Mouse (Mus musculus) cerebellum, adult 2 months (tissue): Measurements from ENCODE around the gene Prima1. TPM values are rescaled to one million over a fixed set of nuclear protein-coding genes. Genes with fewer than 3 reads are reported as not detected.

Experiments used
- DNase-seq, 2 experiments: peaks; one replicate each; pipeline ENCODE4 v3.0.0; 2021
- H3K27ac ChIP-seq: fragments of 200-500 bp; 2 replicates; pipeline ENCODE4 v1.5.1; 2012; ENCODE audit warnings: low read length, control low read depth, inconsistent platforms; ENCODE audit not compliant: insufficient read depth
- H3K27me3 ChIP-seq: fragments of 200-500 bp; 2 replicates; pipeline ENCODE4 v1.6.1; 2012; ENCODE audit warnings: inconsistent platforms, mild to moderate bottlenecking, low read length, moderate library complexity; ENCODE audit not compliant: control insufficient read depth, insufficient read depth
- H3K4me1 ChIP-seq: fragments of 200-500 bp; 2 replicates; pipeline ENCODE4 v1.6.1; 2011; ENCODE audit warnings: low read length; ENCODE audit not compliant: control insufficient read depth, insufficient read depth
- H3K4me3 ChIP-seq: fragments of 200-500 bp; replicated peaks from 2 replicates; pipeline ENCODE3; 2011; ENCODE audit warnings: mild to moderate bottlenecking, low read depth, low read length, control low read depth; ENCODE audit not compliant: insufficient read depth
- CTCF ChIP-seq: fragments of 200-500 bp; IDR thresholded peaks from 2 replicates; pipeline ENCODE4 v1.5.1; 2011; ENCODE audit warnings: low read depth, mild to moderate bottlenecking, control low read depth, low read length, moderate library complexity, borderline replicate concordance; ENCODE audit not compliant: insufficient read depth
- POLR2A ChIP-seq: fragments of 200-500 bp; IDR thresholded peaks from 2 replicates; pipeline ENCODE4 v1.6.1; 2011; ENCODE audit warnings: low read length, control low read depth, borderline replicate concordance; ENCODE audit not compliant: insufficient read depth
- WGBS: fragments of 180-500 bp; shearing (Covaris S2); methylation state at CpG from one replicate; pipeline ENCODE4 v1.1.7; 2018; 5-methylcytosine and 5-hydroxymethylcytosine counted together
- polyA plus RNA-seq: library from polyadenylated mRNA; depleted of rRNA; stranded (reverse); fragments of >200 nt; gene quantifications from 2 replicates; pipeline ENCODE4 v1.2.3, GENCODE M21; 2012

The Prima1 gene
- polyA plus RNA-seq, 1 experiment, result 13.8 TPM

DNA sequence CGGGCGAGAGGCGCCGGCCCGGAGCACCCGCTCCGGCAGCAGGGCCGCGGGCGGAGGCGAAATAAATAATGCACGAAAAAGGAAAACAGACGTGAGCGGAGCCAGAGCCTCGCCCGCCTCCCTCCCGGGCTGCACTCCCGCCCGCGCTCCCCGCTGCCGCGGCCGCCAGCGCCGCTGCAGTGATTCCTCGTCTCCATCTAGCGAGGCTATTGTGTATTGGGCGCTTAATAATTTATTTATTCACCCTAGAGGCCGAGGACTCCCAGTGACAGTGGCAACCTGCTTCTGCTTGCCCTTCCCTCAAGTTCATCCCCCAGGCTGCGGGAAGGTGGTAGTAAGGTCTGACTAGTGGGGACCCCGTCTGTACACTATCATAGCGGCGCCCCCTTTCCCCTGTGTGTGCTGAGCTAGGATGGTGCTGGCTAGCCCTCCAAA is 658 bp upstream of the Prima1 start:
- peak overlapping the region; percentile 36 for H3K4me3 ChIP-seq
- TF ChIP-seq CTCF, result peak; percentile 38; the same call in 1 of the 2 replicates
- no peak for TF ChIP-seq POLR2A
- peak; percentile 32 to 36 for DNase-seq
- no peaks in the 10 kb centered on the region for H3K4me1 ChIP-seq
- H3K27ac ChIP-seq, result no peak overlapping the region
- under 1% methylated on average over 34 of the region's 34 CpGs for WGBS
- peaks cover 3% of the 10 kb centered on the region; the same call in 1 of the 2 replicates for H3K27me3 ChIP-seq

DNA sequence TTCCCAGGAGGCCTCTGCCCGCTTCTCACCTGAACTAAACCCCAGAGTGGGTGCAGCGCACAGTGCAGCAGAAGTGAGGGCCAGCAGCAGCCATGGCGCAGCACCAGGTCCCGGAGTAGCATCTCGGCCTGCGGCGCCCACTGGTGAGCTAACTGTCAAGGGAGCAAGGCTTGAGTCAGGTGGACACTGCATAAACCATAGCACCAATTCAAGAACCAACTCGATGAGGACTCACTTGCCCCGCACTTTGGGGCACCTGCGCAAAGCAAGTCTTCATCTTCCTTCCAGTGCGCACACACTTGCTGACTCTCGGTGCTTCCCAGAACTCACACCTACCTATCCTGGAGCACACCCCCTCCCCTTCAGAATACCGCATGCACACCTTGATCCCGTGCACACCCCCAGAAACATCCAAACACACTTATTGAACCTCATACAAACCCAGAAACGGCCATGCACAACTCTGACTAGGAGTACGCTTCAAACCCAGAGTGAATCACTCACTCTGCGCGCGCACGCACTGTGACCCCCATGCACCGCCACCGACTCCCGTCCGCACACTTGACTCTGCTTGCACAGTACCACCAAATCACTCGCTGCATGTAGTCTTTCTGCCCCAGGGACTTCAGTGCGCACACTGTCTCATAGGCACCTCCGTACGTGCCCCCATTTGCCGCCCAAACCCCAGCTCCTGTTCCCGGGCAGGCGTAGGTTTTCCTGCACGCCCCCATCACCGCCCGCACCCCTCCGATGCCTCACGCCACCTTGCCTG is 453 bp downstream of the Prima1 start:
- no peak for TF ChIP-seq POLR2A
- TF ChIP-seq CTCF, result no peak
- H3K4me3 ChIP-seq, result peak overlapping the region; percentile 24
- H3K27ac ChIP-seq, result no peak overlapping the region
- peaks cover 3% of the 10 kb centered on the region; the same call in 1 of the 2 replicates for H3K27me3 ChIP-seq
- no peak for DNase-seq
- no peaks in the 10 kb centered on the region for H3K4me1 ChIP-seq
- 23% methylated on average over 36 of the region's 36 CpGs for WGBS

DNA sequence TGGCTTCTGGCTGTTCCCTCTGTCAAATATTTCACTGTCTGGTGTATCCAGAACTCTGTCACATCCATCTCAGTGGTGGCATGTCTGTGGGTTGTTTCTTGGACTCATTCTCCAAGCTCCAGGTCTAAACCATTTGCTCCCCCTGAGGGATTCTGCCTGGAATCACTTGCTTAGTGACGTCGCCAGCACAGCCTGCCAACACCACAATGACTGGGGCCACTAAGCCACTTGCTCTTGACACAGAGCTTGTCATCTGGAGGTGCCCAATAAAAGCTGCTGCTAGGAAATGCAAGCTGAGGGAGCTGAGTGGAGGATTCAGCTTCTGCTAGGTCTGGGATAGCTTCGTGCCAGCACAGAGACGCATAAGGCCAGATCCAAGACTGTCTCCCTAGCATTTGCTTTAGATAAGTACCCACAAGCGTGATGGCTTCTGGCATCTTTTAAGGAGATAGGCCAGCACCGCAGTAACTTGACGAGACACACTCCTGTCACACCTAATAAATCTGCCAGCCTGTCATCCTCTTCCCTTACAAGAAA is 3.0 kb downstream of the Prima1 start:
- 38% methylated on average over 7 of the region's 7 CpGs for WGBS
- Histone ChIP-seq H3K4me3 (no peak overlapping the region), H3K27me3 (peaks cover 3% of the 10 kb centered on the region; the same call in 1 of the 2 replicates), H3K27ac (no peak overlapping the region), H3K4me1 (no peaks in the 10 kb centered on the region)
- TF ChIP-seq CTCF (no peak), POLR2A (no peak)
- DNase-seq, result no peak

DNA sequence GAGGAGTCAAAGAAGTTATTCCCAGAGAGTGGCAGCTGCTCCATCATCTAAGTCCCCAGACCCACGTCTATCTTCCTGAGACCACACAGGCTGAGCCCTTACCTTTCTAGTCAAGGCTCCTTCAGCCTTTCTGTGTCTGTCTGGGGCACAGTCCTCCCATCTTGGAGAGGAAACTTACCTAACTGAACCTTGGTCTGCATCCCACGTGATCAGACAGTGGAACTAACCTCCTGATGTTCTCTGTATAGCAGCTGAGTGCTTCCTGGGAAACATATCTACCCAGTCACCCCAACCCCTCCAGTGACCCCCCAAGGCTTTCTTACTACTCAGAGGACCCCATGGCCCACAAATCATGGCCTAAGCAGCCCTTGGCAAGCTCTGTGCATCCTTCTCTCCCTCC is 6.1 kb downstream of the Prima1 start:
- H3K4me3 ChIP-seq, result no peak overlapping the region
- WGBS, result 63% methylated on average over 2 of the region's 2 CpGs

DNA sequence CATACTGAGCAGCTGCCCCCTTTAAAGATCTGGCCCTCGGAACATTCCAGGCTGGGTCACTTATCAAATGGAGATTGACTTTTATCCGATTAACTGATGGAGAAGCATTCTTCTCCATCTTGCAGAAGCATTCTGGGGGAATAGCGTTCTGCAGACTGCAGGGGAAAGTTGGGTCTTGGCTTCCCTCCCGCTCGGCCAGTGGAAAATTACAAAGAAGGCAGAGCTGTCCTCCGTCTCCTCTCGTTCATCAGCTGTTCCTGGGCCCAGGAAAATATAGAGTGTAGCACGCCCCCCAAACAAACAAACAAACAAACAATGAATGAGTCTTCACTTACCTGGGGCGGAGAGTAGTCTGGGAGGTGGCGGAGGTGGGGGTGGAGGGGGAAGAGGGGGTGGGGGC is 6.7 kb downstream of the Prima1 start:
- TF ChIP-seq CTCF (no peak), POLR2A (no peak)
- no peaks in the 10 kb centered on the region for H3K27me3 ChIP-seq
- no peak overlapping the region for H3K27ac ChIP-seq
- H3K4me1 ChIP-seq, result no peaks in the 10 kb centered on the region
- WGBS, result 47% methylated on average over 10 of the region's 10 CpGs
- DNase-seq, result no peak
- no peak overlapping the region for H3K4me3 ChIP-seq

More for the DNA sequence above, 6.1 kb downstream of the Prima1 start:
- Histone ChIP-seq H3K27ac (no peak overlapping the region), H3K4me1 (no peaks in the 10 kb centered on the region), H3K27me3 (no peaks in the 10 kb centered on the region)
- TF ChIP-seq CTCF, result no peak
- no peak for TF ChIP-seq POLR2A
- DNase-seq, result no peak

DNA sequence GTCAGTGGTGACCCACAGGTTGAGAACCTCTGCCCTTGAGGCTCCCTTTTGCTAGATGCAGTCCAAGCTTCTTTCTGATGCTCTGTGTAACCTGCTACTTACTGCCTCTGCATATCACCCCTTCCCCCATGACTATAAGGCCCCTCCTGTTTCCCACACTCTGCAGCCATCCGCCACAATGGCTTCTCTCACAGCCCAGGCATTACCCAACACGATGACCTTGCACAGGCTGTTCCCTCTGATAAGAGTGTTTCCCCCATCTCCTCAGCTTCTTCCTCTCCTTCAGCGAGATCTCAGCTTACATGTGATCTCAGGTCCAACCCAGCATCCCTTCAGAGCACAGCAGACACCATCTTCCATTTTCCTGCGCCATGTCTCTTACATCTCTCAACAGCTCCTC is 12.9 kb downstream of the Prima1 start:
- no peak for TF ChIP-seq CTCF
- TF ChIP-seq POLR2A, result no peak
- no peaks in the 10 kb centered on the region for H3K4me1 ChIP-seq
- no peak overlapping the region for H3K4me3 ChIP-seq
- no peaks in the 10 kb centered on the region for H3K27me3 ChIP-seq
- DNase-seq, result no peak
- WGBS, result 93% methylated on average over 4 of the region's 4 CpGs
- no peak overlapping the region for H3K27ac ChIP-seq

DNA sequence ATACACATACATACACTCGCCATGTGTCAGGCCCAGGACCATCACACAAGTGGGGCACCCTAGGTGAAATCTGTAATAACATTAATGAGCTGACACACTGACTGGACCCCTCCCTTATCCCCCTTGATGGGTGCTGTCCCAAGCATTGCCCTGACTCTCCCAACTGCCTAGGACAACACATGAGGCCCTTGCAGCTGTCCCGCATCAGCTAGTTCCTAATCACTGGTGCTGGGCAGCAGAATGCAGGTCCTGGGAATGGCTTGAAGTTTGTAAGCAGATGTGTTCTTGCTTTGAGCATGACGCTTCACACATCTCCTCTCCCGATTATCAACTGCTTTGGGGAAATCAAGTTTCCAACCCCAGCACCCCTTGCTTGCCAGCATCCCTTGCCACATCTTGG is 15.8 kb downstream of the Prima1 start:
- no peak for TF ChIP-seq POLR2A
- no peak overlapping the region for H3K4me3 ChIP-seq
- H3K4me1 ChIP-seq, result no peaks in the 10 kb centered on the region
- no peak overlapping the region for H3K27ac ChIP-seq
- WGBS, result 88% methylated on average over 4 of the region's 4 CpGs
- H3K27me3 ChIP-seq, result no peaks in the 10 kb centered on the region
- no peak for DNase-seq

DNA sequence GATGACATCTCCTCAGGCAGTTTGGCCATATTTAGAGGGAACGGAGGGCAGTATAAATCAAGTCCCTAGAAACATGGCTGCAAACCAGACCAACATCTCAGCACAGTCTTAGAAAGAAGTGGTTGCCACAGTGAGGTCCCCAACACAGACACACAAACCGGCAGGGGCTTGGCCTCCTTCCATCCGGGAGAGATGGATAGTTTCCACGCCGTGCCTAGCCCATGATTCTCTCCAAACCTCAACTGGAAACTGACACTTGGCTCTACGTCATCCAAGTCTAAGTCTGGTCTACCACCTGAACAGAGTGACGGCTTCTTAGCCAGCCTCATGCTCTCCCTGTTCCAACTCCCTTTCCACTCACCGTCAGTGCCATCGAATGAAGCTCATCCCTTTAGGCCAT is 18.3 kb downstream of the Prima1 start:
- TF ChIP-seq POLR2A (no peak), CTCF (no peak)
- no peak for DNase-seq
- Histone ChIP-seq H3K4me1 (no peaks in the 10 kb centered on the region), H3K4me3 (no peak overlapping the region), H3K27me3 (no peaks in the 10 kb centered on the region), H3K27ac (no peak overlapping the region)
- 32% methylated on average over 9 of the region's 9 CpGs for WGBS
